Mouse (Mus musculus) liver, embryonic 16.5 days (tissue): Measurements from ENCODE around the gene Adgra1. TPM values are rescaled to one million over a fixed set of nuclear protein-coding genes. Genes with fewer than 3 reads are reported as not detected.

Experiments used
- ATAC-seq: fragments of 200-750 bp; cut with Nextera tagmentation; 2 replicates; pipeline ENCODE4 v1.8.0; 2017; ENCODE audit warnings: low read depth, mild to moderate bottlenecking, moderate number of reproducible peaks, moderate library complexity
- H3K27ac ChIP-seq: fragments of 300-500 bp; sonication (generic); 2 replicates; pipeline ENCODE4 v1.5.1; 2014; ENCODE audit warnings: mild to moderate bottlenecking, low read length
- H3K27me3 ChIP-seq: fragments of 300-500 bp; sonication (generic); 2 replicates; pipeline ENCODE4 v1.6.1; 2014; ENCODE audit warnings: low read depth, low read length, mixed read lengths; ENCODE audit not compliant: control insufficient read depth, insufficient read depth
- H3K36me3 ChIP-seq: fragments of 300-500 bp; sonication (generic); 2 replicates; pipeline ENCODE4 v1.6.1; 2014; ENCODE audit warnings: mild to moderate bottlenecking; ENCODE audit not compliant: control insufficient read depth, insufficient read depth
- H3K4me1 ChIP-seq: fragments of 300-500 bp; sonication (generic); 2 replicates; pipeline ENCODE4 v1.6.1; 2014; ENCODE audit warnings: low read depth, low read length, mixed read lengths; ENCODE audit not compliant: control insufficient read depth
- H3K4me2 ChIP-seq: fragments of 300-500 bp; sonication (generic); 2 replicates; pipeline ENCODE4 v1.6.1; 2014; ENCODE audit warnings: low read depth, low read length, mixed read lengths
- H3K4me3 ChIP-seq: fragments of 300-500 bp; sonication (generic); 2 replicates; pipeline ENCODE4 v1.5.1; 2014; ENCODE audit warnings: low read depth, mild to moderate bottlenecking, low read length
- H3K9ac ChIP-seq: fragments of 300-500 bp; sonication (generic); 2 replicates; pipeline ENCODE4 v1.6.1; 2014; ENCODE audit warnings: low read depth, low read length
- H3K9me3 ChIP-seq: fragments of 300-500 bp; sonication (generic); replicated peaks from 2 replicates; pipeline ENCODE4 v1.6.1; 2016; ENCODE audit warnings: low read length; ENCODE audit not compliant: control insufficient read depth
- WGBS: fragments of 180-500 bp; shearing (Covaris S2); extraction: QIAGEN DNeasy Blood & Tissue Kit; methylation state at CpG from one replicate; pipeline ENCODE4 v1.1.7; 2014; ENCODE audit not compliant: insufficient replicate concordance; 5-methylcytosine and 5-hydroxymethylcytosine counted together
- polyA plus RNA-seq: library from polyadenylated mRNA; unstranded; fragments of >200 nt; fragmentation: Nextera tagmentation; extraction: Ambion mirVana; gene quantifications from 2 replicates; pipeline ENCODE4 v1.2.1, GENCODE M21; 2015

Gene Adgra1
- polyA plus RNA-seq, 1 experiment from 2014 or later: 0.12 TPM

GRCm38 (mm10) chr7:139811706-139812105 is 22.3 kb upstream of the Adgra1 start:
- Histone ChIP-seq H3K4me2 (no peak overlapping the region), H3K4me1 (no peaks in the 10 kb centered on the region), H3K4me3 (no peak overlapping the region), H3K27ac (no peak overlapping the region), H3K9ac (no peak overlapping the region), H3K36me3 (no peaks in the 10 kb centered on the region), H3K9me3 (no peaks in the 10 kb centered on the region), H3K27me3 (no peaks in the 10 kb centered on the region)
- ATAC-seq: no peak
- 63% methylated on average over 7 of the region's 7 CpGs for WGBS

GRCm38 (mm10) chr7:139813577-139814207 is 20.3 kb upstream of the Adgra1 start:
- H3K4me3 ChIP-seq: no peak overlapping the region
- H3K27ac ChIP-seq: no peak overlapping the region
- no peaks in the 10 kb centered on the region for H3K9me3 ChIP-seq
- ATAC-seq: no peak
- no peaks in the 10 kb centered on the region for H3K27me3 ChIP-seq
- no peaks in the 10 kb centered on the region for H3K4me1 ChIP-seq
- WGBS: 63% methylated on average over 6 of the region's 6 CpGs
- no peaks in the 10 kb centered on the region for H3K36me3 ChIP-seq
- H3K9ac ChIP-seq: no peak overlapping the region
- no peak overlapping the region for H3K4me2 ChIP-seq

GRCm38 (mm10) chr7:139822301-139823010 is 11.5 kb upstream of the Adgra1 start:
- H3K4me3 ChIP-seq: no peak overlapping the region
- WGBS: 52% methylated on average over 12 of the region's 12 CpGs
- no peak for ATAC-seq
- H3K4me2 ChIP-seq: no peak overlapping the region
- H3K9me3 ChIP-seq: no peaks in the 10 kb centered on the region
- H3K9ac ChIP-seq: no peak overlapping the region
- no peaks in the 10 kb centered on the region for H3K4me1 ChIP-seq
- H3K36me3 ChIP-seq: no peaks in the 10 kb centered on the region
- no peak overlapping the region for H3K27ac ChIP-seq
- H3K27me3 ChIP-seq: no peaks in the 10 kb centered on the region

- Histone ChIP-seq H3K4me1 (no peaks in the 10 kb centered on the region), H3K9me3 (no peaks in the 10 kb centered on the region), H3K27ac (no peak overlapping the region), H3K9ac (no peak overlapping the region), H3K27me3 (peaks cover 3% of the 10 kb centered on the region; the same call in 1 of the 2 replicates), H3K4me3 (no peak overlapping the region), H3K4me2 (no peak overlapping the region), H3K36me3 (no peaks in the 10 kb centered on the region)
- ATAC-seq: no peak
- WGBS: 8% methylated on average over 9 of the region's 9 CpGs
These were observed 6.3 kb upstream of the Adgra1 start for GRCm38 (mm10) chr7:139827687-139828086.

GRCm38 (mm10) chr7:139833532-139833931 is 442 bp upstream of the Adgra1 start:
- WGBS: 20% methylated on average over 5 of the region's 5 CpGs
- Histone ChIP-seq H3K4me2 (no peak overlapping the region), H3K27me3 (peaks cover 19% of the 10 kb centered on the region), H3K27ac (no peak overlapping the region), H3K9ac (no peak overlapping the region), H3K4me1 (no peaks in the 10 kb centered on the region), H3K36me3 (no peaks in the 10 kb centered on the region), H3K4me3 (no peak overlapping the region), H3K9me3 (no peaks in the 10 kb centered on the region)
- ATAC-seq: no peak

- Histone ChIP-seq H3K4me3 (no peak overlapping the region), H3K27ac (no peak overlapping the region), H3K4me2 (no peak overlapping the region), H3K36me3 (no peaks in the 10 kb centered on the region), H3K9ac (no peak overlapping the region), H3K27me3 (peaks cover 19% of the 10 kb centered on the region), H3K4me1 (no peaks in the 10 kb centered on the region), H3K9me3 (no peaks in the 10 kb centered on the region)
- 57% methylated on average over 15 of the region's 15 CpGs for WGBS
- ATAC-seq: no peak
These were observed 1.5 kb downstream of the Adgra1 start for GRCm38 (mm10) chr7:139835140-139836131.

- ATAC-seq: no peak
These were observed 6.6 kb downstream of the Adgra1 start for GRCm38 (mm10) chr7:139840443-139841168.

GRCm38 (mm10) chr7:139842397-139842796 is 8.4 kb downstream of the Adgra1 start:
- Histone ChIP-seq H3K4me3 (no peak overlapping the region), H3K9me3 (no peaks in the 10 kb centered on the region), H3K4me2 (no peak overlapping the region), H3K27ac (no peak overlapping the region), H3K27me3 (no peaks in the 10 kb centered on the region), H3K9ac (no peak overlapping the region), H3K4me1 (no peaks in the 10 kb centered on the region), H3K36me3 (no peaks in the 10 kb centered on the region)
- ATAC-seq: no peak
- WGBS: 45% methylated on average over 6 of the region's 6 CpGs

More at GRCm38 (mm10) chr7:139840443-139841168, 6.6 kb downstream of the Adgra1 start:
- no peaks in the 10 kb centered on the region for H3K27me3 ChIP-seq
- H3K4me3 ChIP-seq: no peak overlapping the region
- no peaks in the 10 kb centered on the region for H3K4me1 ChIP-seq
- H3K9me3 ChIP-seq: no peaks in the 10 kb centered on the region
- no peak overlapping the region for H3K9ac ChIP-seq
- H3K36me3 ChIP-seq: no peaks in the 10 kb centered on the region
- no peak overlapping the region for H3K27ac ChIP-seq
- WGBS: 61% methylated on average over 11 of the region's 11 CpGs
- H3K4me2 ChIP-seq: no peak overlapping the region
